Mouse (Mus musculus) cortical plate, adult 2 months (tissue): ENCODE data around the gene Adamtsl4. TPM values are rescaled to one million over a fixed set of nuclear protein-coding genes. Genes with fewer than 3 reads are reported as not detected.
A peak's percentile ranks its signal among the peaks of the same experiment; 100 is the strongest.

Experiments
- H3K27ac ChIP-seq: fragments of 200-500 bp; 2 replicates; pipeline ENCODE4 v1.5.1; 2012; ENCODE audit warnings: low read length, control low read depth, inconsistent platforms; ENCODE audit not compliant: insufficient read depth
- H3K4me1 ChIP-seq: fragments of 200-500 bp; 2 replicates; pipeline ENCODE4 v1.6.1; 2011; ENCODE audit warnings: low read length; ENCODE audit not compliant: control insufficient read depth, insufficient read depth
- H3K4me3 ChIP-seq: fragments of 200-500 bp; 2 replicates; pipeline ENCODE4 v1.5.1; 2011; ENCODE audit warnings: mild to moderate bottlenecking, low read length, control low read depth; ENCODE audit not compliant: insufficient read depth
- CTCF ChIP-seq: fragments of 200-500 bp; IDR thresholded peaks from 2 replicates; pipeline ENCODE4 v1.5.1; 2011; ENCODE audit warnings: mild to moderate bottlenecking, control low read depth, low read length; ENCODE audit not compliant: insufficient read depth; ENCODE audit errors: extremely low read depth
- POLR2A ChIP-seq: fragments of 200-500 bp; IDR thresholded peaks from 2 replicates; pipeline ENCODE4 v1.6.1; 2011; ENCODE audit warnings: mild to moderate bottlenecking, low read length, control low read depth; ENCODE audit not compliant: insufficient read depth; ENCODE audit errors: extremely low read depth
- polyA plus RNA-seq: library from polyadenylated mRNA; depleted of rRNA; stranded (reverse); fragments of >200 nt; gene quantifications from 2 replicates; pipeline ENCODE4 v1.2.3, GENCODE M21; 2012; rRNA removed

Adamtsl4 gene
- 6.0 and 6.4 TPM in 2 replicates for polyA plus RNA-seq

GRCm38 (mm10) chr3:95687524-95688421, at the start of gene Adamtsl4:
Gene Adamtsl4, minus strand, starts transcription at chr3:95687917.
- Histone ChIP-seq H3K4me1 (no peaks in the 10 kb centered on the region), H3K4me3 (peak within 1 kb of the TSS; percentile 39), H3K27ac (no peak within 1 kb of the TSS)
- TF ChIP-seq POLR2A = no peak
- TF ChIP-seq CTCF = no peak

DNA sequence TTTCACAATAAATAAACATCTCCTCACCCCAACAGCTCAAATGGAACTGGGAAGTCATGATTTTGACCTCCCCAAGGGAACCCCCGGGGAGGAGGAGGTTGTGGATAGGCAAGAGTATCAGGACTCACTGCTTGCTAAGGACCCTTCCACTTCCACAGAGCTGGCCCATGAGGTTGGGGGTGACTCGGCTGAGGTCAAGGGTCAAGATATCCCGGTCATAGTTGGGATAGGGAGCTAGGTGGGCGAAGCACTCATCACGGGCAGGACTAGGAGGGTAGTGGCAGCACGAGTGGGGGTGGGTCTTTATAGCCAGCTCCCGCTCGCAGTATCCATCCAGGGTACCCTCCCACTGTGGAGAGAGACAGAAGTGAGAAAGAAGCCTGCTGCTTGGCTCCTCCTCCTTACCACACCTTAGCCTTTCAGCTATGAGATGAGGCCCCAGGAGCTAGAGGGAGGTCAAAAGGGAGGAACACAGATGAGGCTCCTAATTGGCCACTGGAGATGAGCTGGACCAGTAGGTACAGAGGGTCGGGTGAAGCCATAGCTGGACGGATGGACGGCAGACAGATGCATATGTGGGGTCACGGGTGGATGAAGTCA, 47.5 kb upstream of the Adamtsl4 start:
- TF ChIP-seq CTCF (no peak), POLR2A (no peak)
- H3K27ac ChIP-seq = no peak overlapping the region
- peaks cover 4% of the 10 kb centered on the region for H3K4me1 ChIP-seq
- H3K4me3 ChIP-seq = no peak overlapping the region

DNA sequence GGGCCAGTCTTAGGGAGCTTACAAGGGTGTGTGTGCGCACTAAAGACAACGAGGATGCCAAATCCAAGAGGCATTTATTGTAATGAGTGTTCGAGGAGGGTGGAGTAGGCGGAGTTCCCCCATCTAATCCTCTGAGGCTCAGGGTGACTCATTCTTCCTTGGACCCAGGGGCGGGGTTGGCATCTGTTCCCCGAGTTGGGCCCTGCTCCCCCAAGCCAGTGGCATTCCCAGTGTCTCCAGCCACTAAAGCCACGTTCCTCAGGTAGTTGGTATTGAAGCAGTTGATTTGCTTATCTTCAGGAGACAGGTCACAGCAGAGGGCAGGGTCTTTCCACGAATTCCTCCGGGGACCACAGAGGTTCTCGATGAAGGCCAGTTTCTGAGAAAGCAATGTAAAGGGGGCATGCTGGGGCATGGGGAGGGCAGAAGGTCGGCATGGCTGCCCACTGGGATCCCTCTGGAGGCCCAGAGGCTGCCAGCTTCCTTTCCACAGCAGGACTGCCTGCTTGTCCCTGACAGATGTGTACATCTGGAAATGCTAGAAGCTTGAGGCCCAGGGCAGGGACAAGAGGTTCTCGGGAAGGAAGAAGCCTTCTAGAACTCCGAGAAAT, 46.5 kb upstream of the Adamtsl4 start:
- TF ChIP-seq POLR2A = no peak
- no peak for TF ChIP-seq CTCF
- Histone ChIP-seq H3K4me3 (no peak overlapping the region), H3K27ac (no peak overlapping the region), H3K4me1 (peaks cover 3% of the 10 kb centered on the region)

DNA sequence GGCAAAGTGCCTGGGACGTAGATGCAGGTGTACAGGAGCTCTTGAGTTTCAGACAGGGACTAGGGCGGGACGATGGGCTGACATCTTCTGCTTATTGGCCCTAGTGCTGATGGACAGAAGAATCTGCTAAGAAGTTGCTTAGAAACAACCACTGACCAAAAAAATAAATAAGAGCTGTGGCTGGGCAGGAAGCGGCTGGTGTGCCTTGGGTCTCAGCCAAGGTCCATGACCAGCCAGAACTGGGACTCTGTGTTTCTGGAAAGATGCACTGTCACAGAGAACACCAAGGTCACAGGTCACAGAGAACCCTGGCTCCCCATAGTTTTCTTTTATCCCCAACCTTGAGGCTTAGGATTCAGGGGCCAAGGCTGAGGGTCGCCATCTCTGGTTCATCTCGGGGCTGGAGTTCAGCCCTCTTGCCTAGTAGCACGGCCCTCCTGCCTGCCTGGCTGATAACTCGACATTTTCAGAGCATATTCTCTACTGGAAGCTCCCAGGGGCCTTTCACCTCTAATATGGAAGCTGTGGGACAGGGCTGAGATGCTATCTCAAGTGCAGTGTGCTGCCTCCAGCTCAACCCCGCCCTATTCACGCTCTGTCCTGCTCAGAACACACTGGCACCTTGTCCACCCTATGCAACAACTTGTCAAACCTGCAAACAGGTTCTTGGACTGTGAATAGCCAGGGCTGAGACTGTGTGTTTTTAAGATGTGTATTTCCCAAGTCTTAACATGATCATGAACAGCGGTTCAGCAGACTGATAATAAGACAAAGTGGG, 45.2 kb upstream of the Adamtsl4 start:
- H3K4me3 ChIP-seq = no peak overlapping the region

DNA sequence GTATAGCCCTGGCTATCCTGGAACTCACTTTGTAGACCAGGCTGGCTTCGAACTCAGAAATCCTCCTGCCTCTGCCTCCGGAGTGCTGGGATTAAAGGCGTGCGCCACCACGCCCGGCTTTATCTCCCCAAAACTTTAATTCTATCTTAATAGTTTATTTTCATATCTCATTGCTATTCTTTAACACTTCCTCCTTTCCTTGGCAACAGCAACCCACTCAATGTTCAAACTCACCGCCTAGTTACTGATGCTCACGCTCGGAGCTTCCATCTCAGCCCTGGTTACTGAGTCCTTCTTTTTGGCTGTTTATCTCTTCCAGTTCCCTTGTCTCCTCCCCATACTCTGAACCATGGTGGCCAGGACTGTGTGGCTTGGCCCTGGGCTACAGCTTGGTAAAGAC, 44.6 kb upstream of the Adamtsl4 start:
- H3K27ac ChIP-seq = no peak overlapping the region; the same call in 1 of the 2 replicates
- H3K4me1 ChIP-seq = peaks cover 2% of the 10 kb centered on the region
- no peak for TF ChIP-seq POLR2A
- TF ChIP-seq CTCF = no peak
- H3K4me3 ChIP-seq = no peak overlapping the region

More for the DNA sequence above, 45.2 kb upstream of the Adamtsl4 start:
- H3K4me1 ChIP-seq = peaks cover 2% of the 10 kb centered on the region
- H3K27ac ChIP-seq = no peak overlapping the region; the same call in 1 of the 2 replicates
- TF ChIP-seq POLR2A = no peak
- no peak for TF ChIP-seq CTCF

DNA sequence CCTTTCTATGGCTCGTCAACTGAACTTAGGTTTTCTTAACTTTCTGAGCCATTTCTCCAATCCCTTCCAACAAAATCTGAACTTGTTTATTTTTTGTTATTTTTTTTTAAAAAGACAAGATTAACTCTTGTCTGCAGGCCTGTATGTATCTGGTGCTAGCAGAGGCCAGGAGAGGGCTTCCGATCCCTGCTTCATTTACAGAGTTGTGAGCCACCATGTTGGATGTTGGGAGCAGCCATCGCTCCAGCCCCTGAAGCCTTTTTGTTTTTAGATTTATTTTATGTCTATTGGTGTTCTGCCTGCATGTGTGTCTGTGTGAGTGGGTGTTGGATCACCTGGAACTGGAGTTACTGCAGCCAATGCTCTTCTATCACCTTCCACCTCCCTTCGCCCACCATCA, 44.1 kb upstream of the Adamtsl4 start:
- H3K4me1 ChIP-seq = peaks cover 2% of the 10 kb centered on the region
- TF ChIP-seq CTCF (0 out of 2 replicates have a peak, but pooled peaks have one; percentile 11), POLR2A (no peak)
- H3K4me3 ChIP-seq = no peak overlapping the region
- no peak overlapping the region for H3K27ac ChIP-seq

DNA sequence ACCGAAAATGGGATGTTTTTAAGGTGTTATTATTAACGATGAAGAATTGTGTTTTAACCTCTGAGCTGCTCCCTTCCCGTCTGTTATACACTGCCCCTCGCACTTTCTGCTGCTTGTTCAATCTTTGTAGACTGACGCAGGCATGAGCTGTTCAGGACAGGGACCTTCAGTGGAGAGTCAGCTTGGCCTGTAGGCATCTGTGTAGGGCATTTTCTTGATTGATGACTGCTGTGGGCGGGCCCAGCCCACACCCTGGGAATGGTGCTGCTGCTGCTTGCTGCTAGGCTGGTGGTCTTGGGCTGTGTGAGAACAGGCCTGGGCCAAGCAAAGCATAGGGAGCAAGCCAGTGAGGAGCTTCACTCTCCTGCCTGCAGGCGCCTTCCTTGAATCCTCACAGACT, 42.7 kb upstream of the Adamtsl4 start:
- no peak overlapping the region for H3K4me3 ChIP-seq
- peaks cover 2% of the 10 kb centered on the region for H3K4me1 ChIP-seq
- no peak for TF ChIP-seq CTCF
- no peak overlapping the region for H3K27ac ChIP-seq

DNA sequence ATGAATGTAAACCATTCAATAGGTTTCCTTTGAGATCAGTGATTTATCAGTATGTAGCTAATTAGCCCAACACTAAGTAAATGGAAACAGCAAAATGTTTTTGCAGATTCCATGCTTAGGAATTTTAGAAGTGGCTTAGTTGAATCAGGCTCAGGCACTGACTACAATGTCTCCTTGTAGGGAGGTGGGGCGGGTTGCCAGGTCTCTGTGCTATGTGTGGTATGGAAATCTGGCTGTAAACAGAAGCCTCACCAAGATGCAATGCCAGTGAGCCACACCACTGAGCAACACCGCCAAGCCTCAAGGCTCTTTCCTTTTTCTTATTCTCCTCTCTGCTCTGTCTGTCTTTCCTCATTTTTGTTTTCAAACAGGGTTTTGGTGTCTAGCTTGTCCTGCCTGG, 41.2 kb upstream of the Adamtsl4 start:
- no peak for TF ChIP-seq POLR2A
- no peak for TF ChIP-seq CTCF
- no peak overlapping the region for H3K4me3 ChIP-seq
- no peak overlapping the region for H3K27ac ChIP-seq
- peaks cover 2% of the 10 kb centered on the region for H3K4me1 ChIP-seq
